Mouse (Mus musculus) liver, embryonic 14.5 days (tissue): ENCODE results near the gene Atp11a. TPM values are rescaled to one million over a fixed set of nuclear protein-coding genes. Genes with fewer than 3 reads are reported as not detected.

Source experiments
- ATAC-seq: fragments of 200-750 bp; cut with Nextera tagmentation; 2 replicates; pipeline ENCODE4 v1.8.0; 2017; ENCODE audit warnings: moderate number of reproducible peaks, mild to moderate bottlenecking, moderate library complexity; ENCODE audit not compliant: insufficient read depth
- DNase-seq, 3 experiments: peaks; one replicate each; pipeline ENCODE4 v3.0.0-alpha.2; 2012 to 2013; ENCODE audit warnings: low read depth in 3 of 3, low spot score in 3 of 3
- H3K27ac ChIP-seq: fragments of 300-500 bp; sonication (generic); 2 replicates; pipeline ENCODE4 v1.5.1; 2014; ENCODE audit warnings: moderate library complexity, mild to moderate bottlenecking, control low read depth, inconsistent platforms
- H3K27me3 ChIP-seq: fragments of 300-500 bp; sonication (generic); 2 replicates; pipeline ENCODE4 v1.6.1; 2014; ENCODE audit warnings: mild to moderate bottlenecking, low read length, moderate library complexity; ENCODE audit not compliant: control insufficient read depth, insufficient read depth
- H3K36me3 ChIP-seq: fragments of 300-500 bp; sonication (generic); replicated peaks from 2 replicates; pipeline ENCODE4 v1.6.1; 2014; ENCODE audit warnings: low read depth; ENCODE audit not compliant: control insufficient read depth, insufficient read depth
- H3K4me1 ChIP-seq, 2 experiments: fragments of 200-500 bp in 1 of 2; fragments of 300-500 bp in 1 of 2; sonication (generic) in 1 of 2; replicated peaks; 2 replicates each; pipeline ENCODE4 v1.6.1; 2012 to 2014; ENCODE audit warnings: antibody characterized with exemption in 1 of 2, inconsistent platforms in 1 of 2, low read length in 1 of 2; ENCODE audit not compliant: control insufficient read depth in 2 of 2, insufficient read depth in 2 of 2
- H3K4me2 ChIP-seq: fragments of 300-500 bp; sonication (generic); 2 replicates; pipeline ENCODE4 v1.6.1; 2014; ENCODE audit warnings: low read depth, mild to moderate bottlenecking, control low read depth, moderate library complexity
- H3K4me3 ChIP-seq, 2 experiments: fragments of 200-500 bp in 1 of 2; fragments of 300-500 bp in 1 of 2; sonication (generic) in 1 of 2; 2 replicates each; pipeline ENCODE4 v1.5.1; 2012 to 2014; ENCODE audit warnings: low read depth in 2 of 2, low read length in 2 of 2, mild to moderate bottlenecking in 2 of 2, control low read depth in 1 of 2, inconsistent platforms in 1 of 2, moderate library complexity in 1 of 2; ENCODE audit not compliant: insufficient read depth in 1 of 2
- H3K9ac ChIP-seq: fragments of 300-500 bp; sonication (generic); replicated peaks from 2 replicates; pipeline ENCODE4 v1.6.1; 2014; ENCODE audit warnings: mild to moderate bottlenecking, control low read depth, moderate library complexity
- H3K9me3 ChIP-seq: fragments of 300-500 bp; sonication (generic); 2 replicates; pipeline ENCODE4 v1.6.1; 2016; ENCODE audit warnings: low read length, mixed read lengths; ENCODE audit not compliant: control insufficient read depth
- CTCF ChIP-seq: IDR thresholded peaks from 2 replicates; pipeline ENCODE4 v1.5.1; 2016; ENCODE audit warnings: antibody characterized with exemption, low read depth, control low read depth
- EP300 ChIP-seq: IDR thresholded peaks from 2 replicates; pipeline ENCODE4 v1.6.1; 2016; ENCODE audit warnings: antibody characterized with exemption, low read depth
- WGBS: fragments of 180-500 bp; shearing (Covaris S2); extraction: QIAGEN DNeasy Blood & Tissue Kit; methylation state at CpG from one replicate; pipeline ENCODE4 v1.1.7; 2014; ENCODE audit not compliant: insufficient replicate concordance; 5-methylcytosine and 5-hydroxymethylcytosine counted together
- polyA plus RNA-seq, 2 experiments: library from polyadenylated mRNA; depleted of rRNA in 1 of 2; stranded (reverse) in 1 of 2; unstranded in 1 of 2; fragments of >200 nt; fragmentation: Nextera tagmentation in 1 of 2; extraction: Ambion mirVana in 1 of 2; gene quantifications; 2 replicates each; pipeline versions ENCODE4 v1.2.1 to v1.2.3; 2012 to 2014

Atp11a gene
- polyA plus RNA-seq, 2 experiments: 1.2 to 2.7 TPM

GRCm38 (mm10) chr8:12730780-12731179 lies 26.0 kb upstream of the Atp11a start:
- Histone ChIP-seq H3K27ac (no peak overlapping the region), H3K36me3 (no peaks in the 10 kb centered on the region), H3K4me2 (no peak overlapping the region), H3K4me1 (no peaks in the 10 kb centered on the region), H3K9me3 (no peaks in the 10 kb centered on the region), H3K4me3 (no peak overlapping the region), H3K9ac (no peak overlapping the region), H3K27me3 (no peaks in the 10 kb centered on the region)
- WGBS: 64% methylated on average over 5 of the region's 5 CpGs
- DNase-seq: no peak
- TF ChIP-seq EP300: no peak
- no peak for ATAC-seq

- Histone ChIP-seq H3K36me3 (no peaks in the 10 kb centered on the region), H3K4me3 (no peak overlapping the region), H3K4me1 (no peaks in the 10 kb centered on the region), H3K27me3 (no peaks in the 10 kb centered on the region), H3K4me2 (no peak overlapping the region), H3K9ac (no peak overlapping the region), H3K9me3 (no peaks in the 10 kb centered on the region), H3K27ac (no peak overlapping the region)
- no peak for TF ChIP-seq EP300
- TF ChIP-seq CTCF: no peak
- ATAC-seq (no peak), DNase-seq (no peak)
- WGBS: 69% methylated on average over 6 of the region's 6 CpGs
Measured at GRCm38 (mm10) chr8:12732431-12732830, 24.4 kb upstream of the Atp11a start.

GRCm38 (mm10) chr8:12739113-12739512 lies 17.7 kb upstream of the Atp11a start:
- DNase-seq (no peak), ATAC-seq (no peak)
- WGBS: 61% methylated on average over 9 of the region's 9 CpGs
- H3K27ac ChIP-seq: no peak overlapping the region
- no peak for TF ChIP-seq CTCF
- TF ChIP-seq EP300: no peak
- no peak overlapping the region for H3K4me2 ChIP-seq
- no peaks in the 10 kb centered on the region for H3K9me3 ChIP-seq
- H3K4me1 ChIP-seq: no peaks in the 10 kb centered on the region
- no peak overlapping the region for H3K4me3 ChIP-seq
- H3K27me3 ChIP-seq: no peaks in the 10 kb centered on the region
- no peak overlapping the region for H3K9ac ChIP-seq
- H3K36me3 ChIP-seq: no peaks in the 10 kb centered on the region

GRCm38 (mm10) chr8:12743390-12743789 lies 13.4 kb upstream of the Atp11a start:
- DNase-seq (no peak), ATAC-seq (no peak)
- Histone ChIP-seq H3K4me1 (no peaks in the 10 kb centered on the region), H3K27me3 (no peaks in the 10 kb centered on the region), H3K9ac (no peak overlapping the region), H3K4me3 (no peak overlapping the region), H3K36me3 (no peaks in the 10 kb centered on the region), H3K9me3 (no peaks in the 10 kb centered on the region), H3K4me2 (no peak overlapping the region), H3K27ac (no peak overlapping the region)
- no peak for TF ChIP-seq CTCF
- no peak for TF ChIP-seq EP300
- 49% methylated on average over 4 of the region's 4 CpGs for WGBS

- H3K4me2 ChIP-seq: no peak overlapping the region
- WGBS: 68% methylated on average over 3 of the region's 3 CpGs
- H3K36me3 ChIP-seq: no peaks in the 10 kb centered on the region
- no peak overlapping the region for H3K27ac ChIP-seq
- no peaks in the 10 kb centered on the region for H3K4me1 ChIP-seq
- no peak overlapping the region for H3K4me3 ChIP-seq
- TF ChIP-seq CTCF: no peak
- TF ChIP-seq EP300: no peak
- DNase-seq: no peak
- no peaks in the 10 kb centered on the region for H3K9me3 ChIP-seq
- H3K27me3 ChIP-seq: no peaks in the 10 kb centered on the region
- ATAC-seq: no peak
- H3K9ac ChIP-seq: no peak overlapping the region
Measured at GRCm38 (mm10) chr8:12748183-12748582, 8.6 kb upstream of the Atp11a start.

- H3K27me3 ChIP-seq: no peaks in the 10 kb centered on the region
- H3K4me3 ChIP-seq: no peak overlapping the region
- DNase-seq (no peak), ATAC-seq (no peak)
- no peak overlapping the region for H3K27ac ChIP-seq
- 63% methylated on average over 7 of the region's 7 CpGs for WGBS
- H3K9ac ChIP-seq: no peak overlapping the region
- no peaks in the 10 kb centered on the region for H3K4me1 ChIP-seq
- H3K4me2 ChIP-seq: no peak overlapping the region
- no peaks in the 10 kb centered on the region for H3K9me3 ChIP-seq
- no peaks in the 10 kb centered on the region for H3K36me3 ChIP-seq
- TF ChIP-seq CTCF (no peak), EP300 (no peak)
Measured at GRCm38 (mm10) chr8:12749116-12749515, 7.7 kb upstream of the Atp11a start.
